Mouse (Mus musculus) C2C12 (cell line): ENCODE measurements around the gene Chtop.

Experiments used
- CEBPB ChIP-seq: IDR thresholded peaks from one replicate; pipeline ENCODE4 v1.6.1; 2011; ENCODE audit warnings: low read depth, mild to moderate bottlenecking, control low read depth, moderate library complexity
- CTCF ChIP-seq: IDR thresholded peaks from one replicate; pipeline ENCODE4 v1.5.1; 2011; ENCODE audit not compliant: control insufficient read depth, insufficient read depth, insufficient read length
- MAX ChIP-seq: IDR thresholded peaks from one replicate; pipeline ENCODE4 v1.6.1; 2011; ENCODE audit warnings: mild to moderate bottlenecking, control low read depth
- MYOD1 ChIP-seq: IDR thresholded peaks from one replicate; pipeline ENCODE4 v1.6.1; 2011; ENCODE audit warnings: low read depth; ENCODE audit not compliant: control insufficient read depth, insufficient read length
- MYOG ChIP-seq: IDR thresholded peaks from one replicate; pipeline ENCODE4 v1.6.1; 2011; ENCODE audit not compliant: control insufficient read depth, insufficient read length; ENCODE audit errors: extremely low read depth

DNA sequence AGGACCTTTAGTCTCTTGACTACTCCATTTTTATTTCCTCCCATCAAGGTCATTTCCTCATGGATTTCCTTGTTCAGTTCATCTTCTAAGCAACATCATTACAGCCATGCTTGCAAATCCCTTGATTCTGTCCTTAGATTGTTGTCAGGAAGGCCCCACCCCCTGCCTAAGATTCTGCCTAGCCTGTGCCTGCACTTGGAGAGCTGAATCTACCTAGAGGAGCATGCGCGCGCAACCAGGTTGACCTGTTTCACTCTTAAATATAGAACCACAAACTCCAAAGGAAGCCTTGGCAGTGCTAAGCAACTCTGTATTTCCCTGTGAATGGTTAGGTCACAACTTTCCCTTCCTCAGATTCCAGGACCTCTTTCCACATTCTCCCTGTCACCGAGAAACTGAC is 8.4 kb upstream of the Chtop start:
- TF ChIP-seq CTCF, result no peak
- no peak for TF ChIP-seq CEBPB
- TF ChIP-seq MYOG, result no peak
- TF ChIP-seq MAX, result no peak
- no peak for TF ChIP-seq MYOD1
